27 mouse cellular contexts compared by ENCODE assay signal in the genomic region with DNA sequence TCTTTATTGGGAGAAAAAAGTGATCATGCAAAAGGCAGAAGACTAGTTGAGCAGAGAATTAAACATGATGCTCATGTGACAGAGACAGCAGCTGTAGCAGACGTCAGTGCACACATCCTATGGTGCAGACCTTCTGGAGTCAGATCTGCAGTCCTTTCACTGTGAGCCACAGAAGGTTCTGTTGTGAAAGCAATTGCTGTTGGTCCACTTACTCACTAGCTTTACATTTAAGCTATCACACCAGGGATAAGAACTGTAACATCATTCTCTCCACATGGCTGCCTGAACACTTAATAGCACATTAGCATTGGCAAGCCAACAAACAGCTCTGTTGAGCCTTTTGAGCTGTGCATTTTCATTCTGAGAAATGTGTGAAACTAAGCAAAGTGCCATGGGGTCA.
DNase-seq lines count a peak whose midpoint lies in the region; ATAC-seq and TF ChIP-seq lines count a peak whose summit lies in the region.
"Had no signal": no experiment of that assay in that cellular context is flagged by ENCODE, and none has a peak within 500 bp of the region (broad histone marks: within the 10 kb centered on the region; RNA-seq: fewer than 3 reads in every experiment).

No protein-coding gene starts in this region.

- no peaks in the 10 kb centered on the region for H3K27me3 ChIP-seq in forebrain, embryonic 14.5 days (replicated peaks; ENCODE audit: control insufficient read depth, insufficient read depth, low read length)
- H3K27me3 ChIP-seq in forebrain, embryonic 16.5 days (replicated peaks; ENCODE audit: control insufficient read depth, insufficient read depth, low read length) = no peaks in the 10 kb centered on the region
- H3K27me3 ChIP-seq in hindbrain, postnatal 0 days (ENCODE audit: insufficient read depth, low read length) = no peaks in the 10 kb centered on the region
- no peaks in the 10 kb centered on the region for H3K27me3 ChIP-seq in hindbrain, embryonic 14.5 days (ENCODE audit: control insufficient read depth, insufficient read depth, low read length)
- H3K27me3 ChIP-seq in midbrain, embryonic 14.5 days (ENCODE audit: control insufficient read depth, insufficient read depth, low read length) = no peaks in the 10 kb centered on the region
- no peaks in the 10 kb centered on the region for H3K27me3 ChIP-seq in midbrain, embryonic 16.5 days (ENCODE audit: control insufficient read depth, insufficient read depth, low read depth, low read length)
- H3K27me3 ChIP-seq: embryonic facial prominence, embryonic 13.5 days; forebrain, embryonic 12.5 days; heart, embryonic 12.5 days; heart, embryonic 15.5 days; intestine, embryonic 15.5 days had no signal

- no peak for TF ChIP-seq CTCF in hindbrain, postnatal 0 days (IDR thresholded peaks at IDR 0.05; ENCODE audit: low read depth)
- no peak for TF ChIP-seq CTCF in brain, embryonic 14.5 days (IDR thresholded peaks at IDR 0.05; ENCODE audit: borderline replicate concordance, extremely low read depth, insufficient read depth, insufficient read length)

- WGBS in forebrain, embryonic 14.5 days = 24% methylated on average over 1 of the region's 1 CpGs
- 19% methylated on average over 1 of the region's 1 CpGs for WGBS in forebrain, embryonic 16.5 days
- WGBS in hindbrain, postnatal 0 days = 10% methylated on average over 1 of the region's 1 CpGs
- WGBS in hindbrain, embryonic 14.5 days = 39% methylated on average over 1 of the region's 1 CpGs
- 32% methylated on average over 1 of the region's 1 CpGs for WGBS in midbrain, embryonic 14.5 days
- 22% methylated on average over 1 of the region's 1 CpGs for WGBS in midbrain, embryonic 16.5 days

- DNase-seq in forebrain, embryonic 14.5 days (ENCODE audit: low spot score) = peak; percentile 30
- peak; percentile 55 for DNase-seq in hindbrain, postnatal 0 days (ENCODE audit: low spot score)
- DNase-seq in hindbrain, embryonic 14.5 days (ENCODE audit: low spot score) = no peak
- peak; percentile 15 for DNase-seq in midbrain, embryonic 14.5 days
- peak; percentile 62 for DNase-seq in brain, embryonic 14.5 days (ENCODE audit: low read depth)
- no peak for DNase-seq in adrenal gland, postnatal 14 days
- DNase-seq: adrenal gland, adult 2 months; adrenal gland, postnatal 25 days; cerebellum, adult 11 months; cerebellum, adult 8-10 months; forebrain, postnatal 0 days; gastrocnemius, postnatal 25 days; heart, adult 18-20 months; heart, postnatal 10 days; heart, postnatal 36 days; kidney, adult 11 months had no signal

- 0 out of 2 replicates have a peak, but pooled peaks cover 3% of the 10 kb centered on the region for H3K4me1 ChIP-seq in forebrain, embryonic 14.5 days (ENCODE audit: control insufficient read depth, insufficient read depth, low read length)
- 0 out of 2 replicates have a peak, but pooled peaks cover 2% of the 10 kb centered on the region for H3K4me1 ChIP-seq in forebrain, embryonic 16.5 days (replicated peaks; ENCODE audit: control insufficient read depth, insufficient read depth, low read length)
- no peaks in the 10 kb centered on the region for H3K4me1 ChIP-seq in hindbrain, postnatal 0 days (ENCODE audit: insufficient read depth, low read length)
- H3K4me1 ChIP-seq in hindbrain, embryonic 14.5 days (replicated peaks; ENCODE audit: control insufficient read depth, insufficient read depth, low read length) = no peaks in the 10 kb centered on the region
- H3K4me1 ChIP-seq in midbrain, embryonic 14.5 days (ENCODE audit: control insufficient read depth, insufficient read depth, low read length) = no peaks in the 10 kb centered on the region
- H3K4me1 ChIP-seq in midbrain, embryonic 16.5 days (ENCODE audit: control insufficient read depth, insufficient read depth, low read length) = no peaks in the 10 kb centered on the region
- H3K4me1 ChIP-seq: embryonic facial prominence, embryonic 10.5 days; embryonic facial prominence, embryonic 13.5 days; forebrain, embryonic 12.5 days; heart, embryonic 12.5 days; heart, embryonic 15.5 days; hindbrain, embryonic 10.5 days; intestine, embryonic 15.5 days had no signal

- ATAC-seq in forebrain, embryonic 14.5 days = no peak
- no peak for ATAC-seq in forebrain, embryonic 16.5 days
- ATAC-seq in hindbrain, postnatal 0 days = 0 out of 2 replicates have a peak, but pooled peaks have one; percentile 59
- no peak for ATAC-seq in hindbrain, embryonic 14.5 days (ENCODE audit: low FRiP score)
- no peak for ATAC-seq in midbrain, embryonic 14.5 days (ENCODE audit: low FRiP score, low TSS enrichment)
- no peak for ATAC-seq in midbrain, embryonic 16.5 days
- ATAC-seq: CD4-positive, CD25-positive, alpha-beta regulatory T cell, adult 4 months; forebrain, postnatal 0 days; intestine, embryonic 15.5 days had no signal

- no peak for TF ChIP-seq POLR2A in brain, embryonic 14.5 days (IDR thresholded peaks at IDR 0.05; ENCODE audit: borderline replicate concordance, extremely low read depth, insufficient read depth, insufficient read length, poor library complexity, severe bottlenecking)

- H3K9ac ChIP-seq in forebrain, embryonic 14.5 days (ENCODE audit: low read length) = no peak overlapping the region
- H3K9ac ChIP-seq in forebrain, embryonic 16.5 days (replicated peaks; ENCODE audit: low read depth, low read length) = no peak overlapping the region
- no peak overlapping the region for H3K9ac ChIP-seq in hindbrain, postnatal 0 days (replicated peaks; ENCODE audit: low read length)
- no peak overlapping the region for H3K9ac ChIP-seq in hindbrain, embryonic 14.5 days
- no peak overlapping the region for H3K9ac ChIP-seq in midbrain, embryonic 14.5 days (replicated peaks; ENCODE audit: low read length)
- H3K9ac ChIP-seq in midbrain, embryonic 16.5 days (ENCODE audit: low read depth, low read length) = no peak overlapping the region
- H3K9ac ChIP-seq: embryonic facial prominence, embryonic 13.5 days; forebrain, embryonic 12.5 days; forebrain, postnatal 0 days; heart, embryonic 12.5 days; heart, embryonic 15.5 days; intestine, embryonic 15.5 days had no signal

- H3K9me3 ChIP-seq in forebrain, embryonic 14.5 days (replicated peaks; ENCODE audit: control insufficient read depth, low read length) = no peaks in the 10 kb centered on the region
- H3K9me3 ChIP-seq in forebrain, embryonic 16.5 days (ENCODE audit: control insufficient read depth, low read length) = no peaks in the 10 kb centered on the region
- no peaks in the 10 kb centered on the region for H3K9me3 ChIP-seq in hindbrain, postnatal 0 days (ENCODE audit: low read length)
- H3K9me3 ChIP-seq in hindbrain, embryonic 14.5 days (ENCODE audit: control insufficient read depth, low read length) = no peaks in the 10 kb centered on the region
- H3K9me3 ChIP-seq in midbrain, embryonic 14.5 days (ENCODE audit: control insufficient read depth, low read length) = no peaks in the 10 kb centered on the region
- H3K9me3 ChIP-seq in midbrain, embryonic 16.5 days (replicated peaks; ENCODE audit: control insufficient read depth, low read length, poor library complexity, severe bottlenecking) = no peaks in the 10 kb centered on the region
- H3K9me3 ChIP-seq: embryonic facial prominence, embryonic 10.5 days; embryonic facial prominence, embryonic 13.5 days; forebrain, embryonic 12.5 days; heart, embryonic 12.5 days; heart, embryonic 15.5 days; hindbrain, embryonic 10.5 days; intestine, embryonic 15.5 days had no signal

- no peak overlapping the region for H3K4me3 ChIP-seq in forebrain, embryonic 14.5 days (ENCODE audit: low read depth, low read length)
- H3K4me3 ChIP-seq in forebrain, embryonic 16.5 days (replicated peaks; ENCODE audit: low read length) = no peak overlapping the region
- H3K4me3 ChIP-seq in hindbrain, postnatal 0 days (ENCODE audit: low read length) = no peak overlapping the region
- no peak overlapping the region for H3K4me3 ChIP-seq in hindbrain, embryonic 14.5 days (replicated peaks; ENCODE audit: low read length)
- H3K4me3 ChIP-seq in midbrain, embryonic 14.5 days (replicated peaks; ENCODE audit: low read depth, low read length) = no peak overlapping the region
- H3K4me3 ChIP-seq in midbrain, embryonic 16.5 days (ENCODE audit: low read depth, low read length) = no peak overlapping the region
- H3K4me3 ChIP-seq: embryonic facial prominence, embryonic 10.5 days; embryonic facial prominence, embryonic 13.5 days; erythroblast, embryonic 14.5 days; forebrain, embryonic 12.5 days; heart, embryonic 12.5 days; heart, embryonic 15.5 days; hindbrain, embryonic 10.5 days; intestine, embryonic 15.5 days had no signal

- no peaks in the 10 kb centered on the region for H3K36me3 ChIP-seq in forebrain, embryonic 14.5 days (ENCODE audit: control insufficient read depth, insufficient read depth, low read length)
- no peaks in the 10 kb centered on the region for H3K36me3 ChIP-seq in forebrain, embryonic 16.5 days (ENCODE audit: control insufficient read depth, insufficient read depth)
- H3K36me3 ChIP-seq in hindbrain, postnatal 0 days (ENCODE audit: insufficient read depth, low read length) = no peaks in the 10 kb centered on the region
- H3K36me3 ChIP-seq in hindbrain, embryonic 14.5 days (replicated peaks; ENCODE audit: control insufficient read depth, insufficient read depth) = no peaks in the 10 kb centered on the region
- no peaks in the 10 kb centered on the region for H3K36me3 ChIP-seq in midbrain, embryonic 14.5 days (ENCODE audit: control insufficient read depth, insufficient read depth, low read length)
- H3K36me3 ChIP-seq in midbrain, embryonic 16.5 days (ENCODE audit: control insufficient read depth, insufficient read depth, low read length) = no peaks in the 10 kb centered on the region
- H3K36me3 ChIP-seq: embryonic facial prominence, embryonic 10.5 days; embryonic facial prominence, embryonic 13.5 days; forebrain, embryonic 12.5 days; heart, embryonic 12.5 days; heart, embryonic 15.5 days; hindbrain, embryonic 10.5 days; intestine, embryonic 15.5 days had no signal

- no peak overlapping the region for H3K27ac ChIP-seq in forebrain, embryonic 14.5 days (ENCODE audit: low read depth, low read length)
- H3K27ac ChIP-seq in forebrain, embryonic 16.5 days (ENCODE audit: low read length) = no peak overlapping the region
- H3K27ac ChIP-seq in hindbrain, postnatal 0 days = no peak overlapping the region
- H3K27ac ChIP-seq in hindbrain, embryonic 14.5 days = no peak overlapping the region
- H3K27ac ChIP-seq in midbrain, embryonic 14.5 days (replicated peaks; ENCODE audit: low read depth, low read length) = no peak overlapping the region
- H3K27ac ChIP-seq in midbrain, embryonic 16.5 days (ENCODE audit: low read length) = no peak overlapping the region
- H3K27ac ChIP-seq: embryonic facial prominence, embryonic 10.5 days; embryonic facial prominence, embryonic 13.5 days; forebrain, embryonic 12.5 days; heart, embryonic 15.5 days; hindbrain, embryonic 10.5 days; intestine, embryonic 15.5 days had no signal

- no peak overlapping the region for H3K4me2 ChIP-seq in forebrain, embryonic 14.5 days (ENCODE audit: low read length)
- H3K4me2 ChIP-seq in forebrain, embryonic 16.5 days (ENCODE audit: low read length) = no peak overlapping the region
- H3K4me2 ChIP-seq in hindbrain, postnatal 0 days (ENCODE audit: low read depth, low read length) = no peak overlapping the region
- H3K4me2 ChIP-seq in hindbrain, embryonic 14.5 days (replicated peaks) = no peak overlapping the region
- no peak overlapping the region for H3K4me2 ChIP-seq in midbrain, embryonic 14.5 days (ENCODE audit: low read length)
- no peak overlapping the region for H3K4me2 ChIP-seq in midbrain, embryonic 16.5 days (ENCODE audit: low read length)
- H3K4me2 ChIP-seq: embryonic facial prominence, embryonic 13.5 days; forebrain, embryonic 12.5 days; heart, embryonic 12.5 days; heart, embryonic 15.5 days; intestine, embryonic 15.5 days had no signal

Comparison
In these comparisons a context has a peak if more than half of its experiments do, and no peak if none do; other contexts are left out.
1. DNase-seq: peak in forebrain, embryonic 14.5 days (single experiment), hindbrain, postnatal 0 days (single experiment), midbrain, embryonic 14.5 days (single experiment) and brain, embryonic 14.5 days (single experiment); none in hindbrain, embryonic 14.5 days (single experiment) and adrenal gland, postnatal 14 days (single experiment).